Mouse (Mus musculus) midbrain, embryonic 12.5 days (tissue): ENCODE data around the gene Tor1a. TPM values are rescaled to one million over a fixed set of nuclear protein-coding genes. Genes with fewer than 3 reads are reported as not detected.
"Not testable (repeated sequence)": the region's sequence is repeated elsewhere in the genome, so short reads cannot be mapped to it uniquely, and the experiment has no call there.

Source experiments
- ATAC-seq: fragments of 200-750 bp; cut with Nextera tagmentation; 2 replicates; pipeline ENCODE4 v1.8.0; 2017; ENCODE audit warnings: low read depth, moderate TSS enrichment, moderate library complexity; ENCODE audit not compliant: low FRiP score
- H3K27ac ChIP-seq: fragments of 300-500 bp; sonication (generic); replicated peaks from 2 replicates; pipeline ENCODE4 v1.5.1; 2016; ENCODE audit warnings: mild to moderate bottlenecking
- H3K27me3 ChIP-seq: fragments of 300-500 bp; sonication (generic); 2 replicates; pipeline ENCODE4 v1.6.1; 2016; ENCODE audit warnings: mild to moderate bottlenecking
- H3K36me3 ChIP-seq: fragments of 300-500 bp; sonication (generic); 2 replicates; pipeline ENCODE4 v1.6.1; 2016
- H3K4me1 ChIP-seq: fragments of 300-500 bp; sonication (generic); 2 replicates; pipeline ENCODE4 v1.6.1; 2016
- H3K4me2 ChIP-seq: fragments of 300-500 bp; sonication (generic); replicated peaks from 2 replicates; pipeline ENCODE4 v1.6.1; 2016; ENCODE audit warnings: mild to moderate bottlenecking, moderate library complexity
- H3K4me3 ChIP-seq: fragments of 300-500 bp; sonication (generic); 2 replicates; pipeline ENCODE4 v1.5.1; 2016; ENCODE audit warnings: mild to moderate bottlenecking
- H3K9ac ChIP-seq: fragments of 300-500 bp; sonication (generic); replicated peaks from 2 replicates; pipeline ENCODE4 v1.6.1; 2016; ENCODE audit warnings: mild to moderate bottlenecking, moderate library complexity
- H3K9me3 ChIP-seq: fragments of 300-500 bp; sonication (generic); 2 replicates; pipeline ENCODE4 v1.6.1; 2016; ENCODE audit warnings: mild to moderate bottlenecking
- WGBS: fragments of 180-500 bp; shearing (Covaris S2); methylation state at CpG from one replicate; pipeline ENCODE4 v1.1.7; 2016; 5-methylcytosine and 5-hydroxymethylcytosine counted together
- polyA plus RNA-seq: library from polyadenylated mRNA; unstranded; fragments of >200 nt; fragmentation: Nextera tagmentation; extraction: Ambion mirVana; gene quantifications from 2 replicates; pipeline ENCODE4 v1.2.1, GENCODE M21; 2016

The Tor1a gene
- polyA plus RNA-seq, 1 experiment from 2014 or later, result 92.3 TPM

- ATAC-seq, result no peak; the same call in 1 of the 2 replicates
- Histone ChIP-seq H3K27me3 (no peaks in the 10 kb centered on the region), H3K9ac (no peak overlapping the region; the same call in 1 of the 2 replicates)
These were observed 15.3 kb downstream of the Tor1a start for GRCm38 (mm10) chr2:30952457-30952823.

GRCm38 (mm10) chr2:30942603-30943011, 25.1 kb downstream of the Tor1a start:
- H3K4me3 ChIP-seq, result no peak overlapping the region
- WGBS, result 28% methylated on average over 16 of the region's 16 CpGs
- ATAC-seq, result no peak

More at GRCm38 (mm10) chr2:30952457-30952823, 15.3 kb downstream of the Tor1a start:
- H3K4me1 ChIP-seq, result peaks cover 27% of the 10 kb centered on the region
- H3K36me3 ChIP-seq, result peaks cover 26% of the 10 kb centered on the region
- peak overlapping the region; percentile 92 for H3K4me2 ChIP-seq
- peak overlapping the region; percentile 95 for H3K4me3 ChIP-seq
- no peaks in the 10 kb centered on the region for H3K9me3 ChIP-seq
- 29% methylated on average over 5 of the region's 5 CpGs for WGBS
- H3K27ac ChIP-seq, result peak overlapping the region; percentile 83

GRCm38 (mm10) chr2:30942116-30942515, 25.6 kb downstream of the Tor1a start:
- not testable (repeated sequence) for H3K36me3 ChIP-seq, H3K4me1 ChIP-seq, H3K27ac ChIP-seq, H3K27me3 ChIP-seq, H3K9ac ChIP-seq, ATAC-seq, H3K4me3 ChIP-seq, H3K9me3 ChIP-seq, H3K4me2 ChIP-seq
- 61% methylated on average over 7 of the region's 7 CpGs for WGBS

More at GRCm38 (mm10) chr2:30942603-30943011, 25.1 kb downstream of the Tor1a start:
- no peaks in the 10 kb centered on the region for H3K9me3 ChIP-seq
- H3K4me1 ChIP-seq, result no peaks in the 10 kb centered on the region
- no peak overlapping the region for H3K9ac ChIP-seq
- peaks cover 6% of the 10 kb centered on the region; the same call in 1 of the 2 replicates for H3K27me3 ChIP-seq
- H3K36me3 ChIP-seq, result no peaks in the 10 kb centered on the region
- H3K27ac ChIP-seq, result no peak overlapping the region
- H3K4me2 ChIP-seq, result peak overlapping the region; percentile 36

DNA sequence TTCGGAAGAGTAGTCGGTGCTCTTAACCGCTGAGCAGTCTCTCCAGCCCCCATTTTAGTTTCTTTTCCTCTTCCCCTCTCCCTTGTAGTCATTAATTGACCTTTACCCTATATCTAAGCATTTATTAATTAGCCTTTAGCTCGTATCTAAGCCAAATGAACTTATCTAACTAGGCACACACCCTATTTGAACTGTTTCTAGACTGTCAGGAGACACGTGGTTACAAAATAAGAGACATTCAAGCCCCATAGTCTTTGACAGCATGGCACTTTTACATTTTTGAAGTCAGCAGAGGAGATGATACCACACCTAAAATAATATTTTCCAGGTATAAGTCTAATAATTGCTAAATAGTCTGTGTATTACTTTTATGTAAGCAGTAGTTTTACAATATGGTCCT, 26.1 kb downstream of the Tor1a start:
- Histone ChIP-seq H3K4me2 (no peak overlapping the region), H3K4me1 (no peaks in the 10 kb centered on the region), H3K9me3 (no peaks in the 10 kb centered on the region), H3K36me3 (no peaks in the 10 kb centered on the region), H3K27ac (no peak overlapping the region), H3K4me3 (no peak overlapping the region), H3K9ac (no peak overlapping the region), H3K27me3 (peaks cover 6% of the 10 kb centered on the region; the same call in 1 of the 2 replicates)
- no peak for ATAC-seq
- 94% methylated on average over 5 of the region's 5 CpGs for WGBS

DNA sequence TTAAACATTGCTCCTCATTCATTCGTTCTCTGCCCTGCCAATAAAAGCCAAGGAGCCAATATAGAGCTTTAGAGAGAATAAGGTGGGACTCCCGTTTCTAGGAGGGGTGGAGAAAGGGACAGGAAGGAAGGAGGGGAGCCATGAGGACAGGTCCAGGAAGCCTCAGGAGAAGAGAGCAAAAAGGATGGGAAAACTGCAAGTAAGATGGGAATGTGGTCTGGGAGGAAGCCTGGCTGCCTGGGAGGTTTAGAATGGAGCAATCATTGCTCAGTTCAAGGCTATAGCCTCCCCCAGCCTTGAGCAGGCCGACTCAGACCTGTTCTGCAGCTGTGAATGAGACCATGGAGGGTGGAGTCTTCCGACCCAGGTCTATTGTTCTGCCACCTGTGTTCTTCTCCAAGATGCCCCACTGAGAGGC, 29.1 kb downstream of the Tor1a start:
- 46% methylated on average over 4 of the region's 4 CpGs for WGBS

GRCm38 (mm10) chr2:30937731-30938130, 30.0 kb downstream of the Tor1a start:
- H3K9ac ChIP-seq, result no peak overlapping the region
- WGBS, result 87% methylated on average over 8 of the region's 8 CpGs
- no peak overlapping the region for H3K27ac ChIP-seq
- peaks cover under 1% of the 10 kb centered on the region; the same call in 1 of the 2 replicates for H3K27me3 ChIP-seq
- no peak overlapping the region for H3K4me2 ChIP-seq
- H3K9me3 ChIP-seq, result no peaks in the 10 kb centered on the region
- H3K36me3 ChIP-seq, result no peaks in the 10 kb centered on the region
- ATAC-seq, result no peak
- no peak overlapping the region for H3K4me3 ChIP-seq
- H3K4me1 ChIP-seq, result no peaks in the 10 kb centered on the region

More for the DNA sequence above, 29.1 kb downstream of the Tor1a start:
- H3K27me3 ChIP-seq, result peaks cover 6% of the 10 kb centered on the region; the same call in 1 of the 2 replicates
- ATAC-seq, result no peak
- H3K9me3 ChIP-seq, result no peaks in the 10 kb centered on the region
- no peaks in the 10 kb centered on the region for H3K36me3 ChIP-seq
- no peaks in the 10 kb centered on the region for H3K4me1 ChIP-seq
- H3K4me2 ChIP-seq, result no peak overlapping the region
- no peak overlapping the region for H3K9ac ChIP-seq
- no peak overlapping the region for H3K27ac ChIP-seq
- H3K4me3 ChIP-seq, result no peak overlapping the region

DNA sequence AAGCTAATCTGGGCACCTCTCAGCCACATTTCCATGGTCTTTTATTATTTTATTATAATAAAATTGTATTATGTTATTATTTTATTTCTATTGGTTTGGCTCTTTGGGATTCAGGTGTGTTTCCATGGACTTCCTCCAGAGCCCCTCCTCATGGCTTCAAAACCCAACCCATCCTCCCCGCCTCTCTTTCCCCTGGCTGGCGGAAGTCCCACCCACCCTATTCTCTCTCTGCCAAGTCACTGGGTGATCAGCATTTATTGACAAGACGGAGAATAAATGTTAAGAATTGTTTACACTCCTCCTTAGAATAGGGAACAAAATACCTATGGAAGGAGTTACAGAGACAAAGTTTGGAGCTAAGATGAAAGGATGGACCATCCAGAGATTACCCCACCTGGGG, 30.9 kb downstream of the Tor1a start:
- H3K9ac ChIP-seq, result no peak overlapping the region
- no peak for ATAC-seq
- no peaks in the 10 kb centered on the region for H3K36me3 ChIP-seq
- no peaks in the 10 kb centered on the region for H3K4me1 ChIP-seq
- no peak overlapping the region for H3K4me2 ChIP-seq
- H3K9me3 ChIP-seq, result no peaks in the 10 kb centered on the region
- no peaks in the 10 kb centered on the region; the same call in 1 of the 2 replicates for H3K27me3 ChIP-seq
- no peak overlapping the region for H3K4me3 ChIP-seq
- 77% methylated on average over 3 of the region's 3 CpGs for WGBS
- H3K27ac ChIP-seq, result no peak overlapping the region

DNA sequence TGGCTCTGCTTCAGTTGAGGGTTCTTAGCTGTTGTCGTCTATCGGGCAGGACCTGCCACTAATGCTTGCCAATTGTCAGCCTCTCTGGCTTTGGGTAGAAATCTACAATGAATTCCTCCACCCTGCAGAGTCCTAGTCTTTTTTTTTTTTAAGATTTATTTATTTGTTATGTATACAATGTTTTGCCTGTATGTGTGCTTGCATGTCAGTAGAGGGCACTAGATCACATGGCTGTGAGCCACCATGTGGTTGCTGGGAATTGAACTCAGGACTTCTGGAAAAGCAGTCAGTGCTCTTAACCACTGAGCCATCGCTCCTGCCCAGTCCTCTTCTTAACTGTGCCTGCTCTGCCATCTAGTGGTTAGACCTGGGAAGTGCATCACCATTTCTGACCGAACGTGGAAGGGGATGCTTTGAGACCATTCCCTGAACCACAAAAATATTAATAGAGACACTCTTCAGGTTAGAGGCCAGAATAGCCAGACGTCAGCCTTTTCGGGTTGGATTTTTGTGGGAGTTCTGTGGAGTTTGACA, 33.7 kb downstream of the Tor1a start:
- H3K27ac ChIP-seq, result no peak overlapping the region
- H3K9me3 ChIP-seq, result no peaks in the 10 kb centered on the region
- no peak overlapping the region for H3K9ac ChIP-seq
- H3K27me3 ChIP-seq, result no peaks in the 10 kb centered on the region; the same call in 1 of the 2 replicates
- H3K4me1 ChIP-seq, result peaks cover 9% of the 10 kb centered on the region
- H3K36me3 ChIP-seq, result no peaks in the 10 kb centered on the region
- H3K4me3 ChIP-seq, result no peak overlapping the region
- 23% methylated on average over 7 of the region's 7 CpGs for WGBS
- no peak for ATAC-seq
- H3K4me2 ChIP-seq, result no peak overlapping the region

DNA sequence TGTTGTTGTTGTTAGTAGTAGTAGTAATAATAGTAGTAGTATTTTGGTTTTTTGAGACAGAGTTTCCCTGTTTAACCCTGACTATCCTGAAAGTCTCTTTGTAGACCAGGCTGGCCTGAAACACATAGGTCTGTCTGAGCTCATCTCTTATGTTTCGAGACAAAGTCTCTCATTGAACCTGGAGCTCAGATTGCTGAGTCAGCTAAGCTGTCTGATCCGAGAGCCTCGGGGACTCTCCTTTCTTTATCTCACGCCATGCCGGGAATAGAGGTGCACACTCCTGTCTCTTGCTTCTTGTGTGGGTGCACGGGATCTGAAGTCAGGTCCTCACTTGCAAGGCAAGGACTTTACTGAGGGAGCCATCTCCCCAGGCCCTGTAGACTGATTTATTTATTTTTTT, 34.7 kb downstream of the Tor1a start:
- 62% methylated on average over 6 of the region's 6 CpGs for WGBS
- Histone ChIP-seq H3K9ac (no peak overlapping the region), H3K9me3 (no peaks in the 10 kb centered on the region), H3K4me3 (no peak overlapping the region), H3K4me1 (peaks cover 10% of the 10 kb centered on the region), H3K27me3 (no peaks in the 10 kb centered on the region; the same call in 1 of the 2 replicates), H3K36me3 (no peaks in the 10 kb centered on the region), H3K4me2 (no peak overlapping the region), H3K27ac (no peak overlapping the region; the same call in 1 of the 2 replicates)
- ATAC-seq, result no peak

DNA sequence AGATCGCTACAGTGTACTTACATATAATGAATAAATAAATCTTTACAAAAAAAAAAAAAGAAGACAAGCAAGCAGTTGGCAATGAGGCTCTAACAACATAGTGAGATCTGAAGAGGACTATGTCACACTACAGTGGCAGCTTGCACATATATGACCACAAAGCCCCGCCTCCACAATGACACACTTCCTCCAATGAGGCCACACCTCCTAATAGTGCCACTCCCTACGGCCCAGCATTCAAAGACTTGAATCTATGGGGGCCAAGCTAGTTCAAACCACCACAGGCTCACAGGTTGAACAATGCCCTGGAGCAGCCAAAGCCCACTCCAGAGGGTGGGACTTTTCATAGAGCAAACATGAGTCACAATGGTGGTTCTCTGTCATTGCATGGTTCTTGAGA, 35.8 kb downstream of the Tor1a start:
- Histone ChIP-seq H3K27ac (no peak overlapping the region), H3K9ac (no peak overlapping the region), H3K4me1 (peaks cover 10% of the 10 kb centered on the region), H3K27me3 (no peaks in the 10 kb centered on the region; the same call in 1 of the 2 replicates), H3K4me3 (no peak overlapping the region), H3K4me2 (no peak overlapping the region), H3K9me3 (no peaks in the 10 kb centered on the region), H3K36me3 (no peaks in the 10 kb centered on the region)
- ATAC-seq, result no peak
- 88% methylated on average over 3 of the region's 3 CpGs for WGBS

DNA sequence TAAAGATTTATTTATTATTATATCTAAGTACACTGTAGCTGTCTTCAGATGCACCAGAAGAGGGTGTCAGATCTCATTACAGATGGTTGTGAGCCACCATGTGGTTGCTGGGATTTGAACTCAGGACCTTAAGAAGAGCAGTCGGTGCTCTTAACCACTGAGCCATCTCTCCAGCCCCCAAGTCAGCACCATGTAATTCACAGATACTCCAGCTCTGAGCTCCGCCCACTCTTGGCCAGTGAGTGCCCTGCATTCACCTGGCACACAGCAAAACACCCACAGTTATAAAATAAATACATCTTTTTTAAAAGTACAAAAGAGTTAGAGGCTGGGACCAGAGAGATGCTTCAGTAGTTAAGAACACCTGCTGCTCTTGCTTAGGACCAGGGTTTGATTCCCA, 36.9 kb downstream of the Tor1a start:
- H3K27me3 ChIP-seq, H3K4me2 ChIP-seq, H3K9ac ChIP-seq, H3K36me3 ChIP-seq, H3K9me3 ChIP-seq, H3K27ac ChIP-seq, H3K4me3 ChIP-seq, ATAC-seq: not testable (repeated sequence)
- peaks cover 10% of the 10 kb centered on the region for H3K4me1 ChIP-seq
- WGBS, result 93% methylated on average over 2 of the region's 2 CpGs

- H3K9ac ChIP-seq, result no peak within 1 kb of the TSS; the same call in 1 of the 2 replicates
These were observed 38.2 kb downstream of the Tor1a start, which contains the start of gene Ptges for GRCm38 (mm10) chr2:30929483-30930045. Gene Ptges, minus strand, starts transcription at chr2:30929863.

More at GRCm38 (mm10) chr2:30929483-30930045, 38.2 kb downstream of the Tor1a start, which contains the start of gene Ptges:
- H3K4me2 ChIP-seq, result peak within 1 kb of the TSS; percentile 53
- H3K27ac ChIP-seq, result no peak within 1 kb of the TSS
- no peaks in the 10 kb centered on the region for H3K9me3 ChIP-seq
- no peaks in the 10 kb centered on the region for H3K36me3 ChIP-seq
- 0 out of 2 replicates have a peak, but pooled peaks have one; percentile 52 for ATAC-seq
- H3K4me1 ChIP-seq, result peaks cover 10% of the 10 kb centered on the region
- WGBS, result 3% methylated on average over 23 of the region's 23 CpGs
- peak within 1 kb of the TSS; percentile 27 for H3K4me3 ChIP-seq
- H3K27me3 ChIP-seq, result no peaks in the 10 kb centered on the region
